Comparison of ENCODE assay signal across 9 mouse cellular contexts in genomic region chr15:101370101-101370911, GRCm38 (mm10). TPM values are rescaled to one million over a fixed set of nuclear protein-coding genes. Genes with fewer than 3 reads are reported as not detected.
DNase-seq lines count a peak whose midpoint lies in the region; ATAC-seq and TF ChIP-seq lines count a peak whose summit lies in the region.
"Had no signal": no experiment of that assay in that cellular context is flagged by ENCODE, and none has a peak within 500 bp of the region (broad histone marks: within the 10 kb centered on the region; RNA-seq: fewer than 3 reads in every experiment).

Gene Krt80, minus strand, starts transcription at chr15:101370162.

- no peak for TF ChIP-seq POLR2A in liver, adult 2 months (IDR thresholded peaks at IDR 0.05; ENCODE audit: extremely low read depth, insufficient read depth, low read length)

- H3K4me1 ChIP-seq in liver, adult 2 months (ENCODE audit: control insufficient read depth, insufficient read depth, low read length) = no peaks in the 10 kb centered on the region
- peaks cover 17% of the 10 kb centered on the region for H3K4me1 ChIP-seq in liver, postnatal 0 days (ENCODE audit: insufficient read depth)
- H3K4me1 ChIP-seq in midbrain, embryonic 13.5 days (replicated peaks) = no peaks in the 10 kb centered on the region

- no peak for ATAC-seq in liver, postnatal 0 days
- no peak for ATAC-seq in monocyte, adult 5-6 weeks (replicated peaks; ENCODE audit: insufficient number of reproducible peaks, low FRiP score, low TSS enrichment, poor library complexity, severe bottlenecking)
- no peak for ATAC-seq in midbrain, embryonic 13.5 days

- no peaks in the 10 kb centered on the region for H3K27me3 ChIP-seq in liver, adult 2 months (ENCODE audit: control insufficient read depth, insufficient read depth, low read length)
- peaks cover 5% of the 10 kb centered on the region for H3K27me3 ChIP-seq in liver, postnatal 0 days (ENCODE audit: insufficient read depth, low read length)
- 0 out of 2 replicates have a peak, but pooled peaks cover 4% of the 10 kb centered on the region for H3K27me3 ChIP-seq in midbrain, embryonic 13.5 days

- no peaks in the 10 kb centered on the region for H3K9me3 ChIP-seq in liver, postnatal 0 days (ENCODE audit: low read length)
- H3K9me3 ChIP-seq in midbrain, embryonic 13.5 days = no peaks in the 10 kb centered on the region

- no peak within 1 kb of the TSS for H3K9ac ChIP-seq in liver, adult 2 months (ENCODE audit: low read depth, low read length)
- no peak within 1 kb of the TSS for H3K9ac ChIP-seq in liver, postnatal 0 days (replicated peaks)
- no peak within 1 kb of the TSS for H3K9ac ChIP-seq in midbrain, embryonic 13.5 days (replicated peaks)

- H3K27ac ChIP-seq in liver, adult 2 months (replicated peaks; ENCODE audit: insufficient read depth, low read depth, low read length) = no peak within 1 kb of the TSS
- no peak within 1 kb of the TSS for H3K27ac ChIP-seq in liver, postnatal 0 days (ENCODE audit: low read depth)
- no peak within 1 kb of the TSS for H3K27ac ChIP-seq in midbrain, embryonic 13.5 days
- no peak within 1 kb of the TSS for H3K27ac ChIP-seq in layer of hippocampus, adult 2 months

- no peak within 1 kb of the TSS for H3K4me2 ChIP-seq in liver, postnatal 0 days (ENCODE audit: low read depth, low read length)
- H3K4me2 ChIP-seq in midbrain, embryonic 13.5 days (replicated peaks) = no peak within 1 kb of the TSS

- no peak for TF ChIP-seq CTCF in liver, adult 2 months (IDR thresholded peaks at IDR 0.05; ENCODE audit: low read depth, low read length)
- no peak for TF ChIP-seq CTCF in liver, postnatal 0 days (IDR thresholded peaks at IDR 0.05; ENCODE audit: low read depth)
- TF ChIP-seq CTCF in layer of hippocampus, adult 2 months (conservative IDR thresholded peaks at IDR 0.05) = no peak

- intact Hi-C loops in gastrocnemius, postnatal 36 days (cut with DNase I) = no loop called here

- H3K36me3 ChIP-seq in liver, adult 2 months (ENCODE audit: control insufficient read depth, insufficient read depth, low read length) = no peaks in the 10 kb centered on the region
- H3K36me3 ChIP-seq in liver, postnatal 0 days (replicated peaks; ENCODE audit: insufficient read depth, low read length) = no peaks in the 10 kb centered on the region
- H3K36me3 ChIP-seq in midbrain, embryonic 13.5 days = no peaks in the 10 kb centered on the region
- H3K36me3 ChIP-seq: G1E had no signal

- peak; percentile 16 for DNase-seq in liver, adult 2 months (ENCODE audit: extremely low read depth, low read depth, low spot score)
- DNase-seq in liver, postnatal 0 days = no peak
- peak; percentile 87 to 89 for DNase-seq in gastrocnemius, postnatal 36 days
- peak; percentile 82 for DNase-seq in kidney, adult 18-20 months
- no peak for DNase-seq in right cerebral cortex, adult 2 months (ENCODE audit: low spot score in 2 of 2)
- no peak for DNase-seq in layer of hippocampus, adult 2 months (ENCODE audit: low spot score in 2 of 2)

- no peaks in the 10 kb centered on the region for H3K79me2 ChIP-seq in liver, adult 2 months (ENCODE audit: control insufficient read depth, insufficient read depth, low read length)

- no peak within 1 kb of the TSS for H3K4me3 ChIP-seq in liver, adult 2 months (ENCODE audit: insufficient read depth, low read depth, low read length)
- H3K4me3 ChIP-seq in liver, postnatal 0 days (ENCODE audit: low read depth, low read length) = no peak within 1 kb of the TSS
- no peak within 1 kb of the TSS for H3K4me3 ChIP-seq in midbrain, embryonic 13.5 days (replicated peaks)
- H3K4me3 ChIP-seq in layer of hippocampus, adult 2 months = no peak within 1 kb of the TSS

- no peak for TF ChIP-seq EP300 in liver, postnatal 0 days (IDR thresholded peaks at IDR 0.05; ENCODE audit: low read depth)

- WGBS in liver, adult 2 months = 77% methylated on average over 22 of the region's 22 CpGs
- 72% methylated on average over 22 of the region's 22 CpGs for WGBS in liver, postnatal 0 days (ENCODE audit: insufficient replicate concordance)
- WGBS in midbrain, embryonic 13.5 days = 64% methylated on average over 22 of the region's 22 CpGs

RNA-seq across cellular contexts. Expression of gene Krt80, which starts in this region (rescaled TPM):
- 0.07 and 0.09 TPM in 2 replicates for total RNA-seq in liver, adult 2 months (2014; rRNA removed)
- 0.15 and 0.46 TPM in 2 replicates for polyA plus RNA-seq in liver, adult 2 months (2012; rRNA removed)
- 0.31 and 0.38 TPM in 2 replicates for polyA plus RNA-seq in liver, postnatal 0 days (2015; fragmentation: Nextera tagmentation; extraction: Ambion mirVana)
- total RNA-seq in gastrocnemius, postnatal 36 days (2021) = 1 to 10 TPM; 1.9 to 2.5 TPM
- 124 to 181 TPM (median 163 TPM) in 3 replicates for total RNA-seq in monocyte, adult 5-6 weeks (2017)
- polyA plus RNA-seq in midbrain, embryonic 13.5 days (2015; fragmentation: Nextera tagmentation; extraction: Ambion mirVana) = 0.05 and 0.09 TPM in 2 replicates
- under 1 TPM; 0.12 to 0.18 TPM for total RNA-seq in layer of hippocampus, adult 2 months (2021)
- polyA plus RNA-seq: G1E had no signal

Comparison
In these comparisons a context has a peak if more than half of its experiments do, and no peak if none do; other contexts are left out.
1. RNA of gene Krt80 (total RNA-seq): 124 to 181 TPM in monocyte, adult 5-6 weeks; 1.9 to 2.5 TPM in gastrocnemius, postnatal 36 days, 0.12 to 0.18 TPM in layer of hippocampus, adult 2 months and 0.07 to 0.09 TPM in liver, adult 2 months; every median in the first group is over 10 times any median in the second.
2. Peak in DNase-seq in liver, adult 2 months; RNA of the gene not detected or under 1 TPM.
3. DNase-seq: peak in gastrocnemius, postnatal 36 days (2 of 2) and kidney, adult 18-20 months (single experiment); none in liver, postnatal 0 days (single experiment), right cerebral cortex, adult 2 months (0 of 2) and layer of hippocampus, adult 2 months (0 of 2).